Mouse (Mus musculus) embryonic facial prominence, embryonic 10.5 days (tissue): Measurements from ENCODE around the gene Rad21l. TPM values are rescaled to one million over a fixed set of nuclear protein-coding genes. Genes with fewer than 3 reads are reported as not detected.

Experiments
- DNase-seq: peaks from one replicate; pipeline ENCODE4 v3.0.0-alpha.2; 2017; ENCODE audit warnings: low spot score
- H3K27ac ChIP-seq: fragments of 300-500 bp; sonication (generic); replicated peaks from 2 replicates; pipeline ENCODE4 v1.5.1; 2016; ENCODE audit warnings: mild to moderate bottlenecking
- H3K27me3 ChIP-seq: fragments of 300-500 bp; sonication (generic); replicated peaks from 2 replicates; pipeline ENCODE4 v1.6.1; 2016; ENCODE audit warnings: low read depth, mild to moderate bottlenecking; ENCODE audit not compliant: poor library complexity, severe bottlenecking
- H3K36me3 ChIP-seq: fragments of 300-500 bp; sonication (generic); replicated peaks from 2 replicates; pipeline ENCODE4 v1.6.1; 2016; ENCODE audit warnings: mild to moderate bottlenecking, moderate library complexity
- H3K4me1 ChIP-seq: fragments of 300-500 bp; sonication (generic); 2 replicates; pipeline ENCODE4 v1.6.1; 2016
- H3K4me3 ChIP-seq: fragments of 300-500 bp; sonication (generic); 2 replicates; pipeline ENCODE4 v1.5.1; 2016; ENCODE audit warnings: mild to moderate bottlenecking, moderate library complexity
- H3K9me3 ChIP-seq: fragments of 300-500 bp; sonication (generic); 2 replicates; pipeline ENCODE4 v1.6.1; 2016; ENCODE audit warnings: mild to moderate bottlenecking
- WGBS: fragments of 180-500 bp; shearing (Covaris S2); methylation state at CpG from one replicate; pipeline ENCODE4 v1.1.7; 2016; 5-methylcytosine and 5-hydroxymethylcytosine counted together
- polyA plus RNA-seq: library from polyadenylated mRNA; unstranded; fragments of >200 nt; fragmentation: Nextera tagmentation; extraction: Ambion mirVana; gene quantifications from 2 replicates; pipeline ENCODE4 v1.2.1, GENCODE M21; 2016

The Rad21l gene
- polyA plus RNA-seq, 1 experiment from 2014 or later: not detected

GRCm38 (mm10) chr2:151670026-151670967, 2.0 kb upstream of the Rad21l start:
- H3K9me3 ChIP-seq: no peaks in the 10 kb centered on the region
- H3K27ac ChIP-seq: no peak overlapping the region
- DNase-seq: peak; percentile 13
- 36% methylated on average over 48 of the region's 48 CpGs for WGBS
- peaks cover 4% of the 10 kb centered on the region; the same call in 1 of the 2 replicates for H3K4me1 ChIP-seq
- no peaks in the 10 kb centered on the region for H3K36me3 ChIP-seq
- peaks cover 17% of the 10 kb centered on the region for H3K27me3 ChIP-seq
- peak overlapping the region; percentile 9; the same call in 1 of the 2 replicates for H3K4me3 ChIP-seq

GRCm38 (mm10) chr2:151652053-151652452, 16.3 kb downstream of the Rad21l start:
- Histone ChIP-seq H3K4me3 (no peak overlapping the region), H3K36me3 (no peaks in the 10 kb centered on the region), H3K9me3 (no peaks in the 10 kb centered on the region), H3K27ac (no peak overlapping the region), H3K4me1 (no peaks in the 10 kb centered on the region), H3K27me3 (no peaks in the 10 kb centered on the region)
- WGBS: 76% methylated on average over 1 of the region's 1 CpGs
- no peak for DNase-seq

- no peak overlapping the region for H3K4me3 ChIP-seq
- WGBS: 69% methylated on average over 2 of the region's 2 CpGs
These were observed 32.3 kb downstream of the Rad21l start for GRCm38 (mm10) chr2:151636015-151636402.

GRCm38 (mm10) chr2:151635362-151636014, 32.8 kb downstream of the Rad21l start:
- Histone ChIP-seq H3K9me3 (no peaks in the 10 kb centered on the region), H3K27me3 (peaks cover 39% of the 10 kb centered on the region), H3K36me3 (no peaks in the 10 kb centered on the region), H3K4me1 (peaks cover 15% of the 10 kb centered on the region), H3K4me3 (no peak overlapping the region), H3K27ac (no peak overlapping the region)
- WGBS: 71% methylated on average over 9 of the region's 9 CpGs
- no peak for DNase-seq

More at GRCm38 (mm10) chr2:151636015-151636402, 32.3 kb downstream of the Rad21l start:
- Histone ChIP-seq H3K4me1 (peaks cover 15% of the 10 kb centered on the region), H3K27me3 (peaks cover 34% of the 10 kb centered on the region), H3K36me3 (no peaks in the 10 kb centered on the region), H3K9me3 (no peaks in the 10 kb centered on the region), H3K27ac (no peak overlapping the region)
- DNase-seq: no peak

- H3K27me3 ChIP-seq: peaks cover 45% of the 10 kb centered on the region
- no peak for DNase-seq
- no peaks in the 10 kb centered on the region for H3K9me3 ChIP-seq
- H3K36me3 ChIP-seq: no peaks in the 10 kb centered on the region
- peaks cover 15% of the 10 kb centered on the region for H3K4me1 ChIP-seq
- no peak overlapping the region for H3K4me3 ChIP-seq
- 37% methylated on average over 2 of the region's 2 CpGs for WGBS
- no peak overlapping the region for H3K27ac ChIP-seq
These were observed 33.4 kb downstream of the Rad21l start for GRCm38 (mm10) chr2:151634903-151635302.

- WGBS: 30% methylated on average over 5 of the region's 5 CpGs
- Histone ChIP-seq H3K4me3 (no peak overlapping the region), H3K27me3 (peaks cover 56% of the 10 kb centered on the region), H3K4me1 (peaks cover 15% of the 10 kb centered on the region), H3K9me3 (no peaks in the 10 kb centered on the region), H3K27ac (no peak overlapping the region), H3K36me3 (no peaks in the 10 kb centered on the region)
- no peak for DNase-seq
These were observed 35.4 kb downstream of the Rad21l start for GRCm38 (mm10) chr2:151632982-151633381.

- H3K4me1 ChIP-seq: peaks cover 15% of the 10 kb centered on the region
- H3K4me3 ChIP-seq: peak within 1 kb of the TSS; percentile 80
- H3K9me3 ChIP-seq: no peaks in the 10 kb centered on the region
- peak; percentile 80 for DNase-seq
- peaks cover 56% of the 10 kb centered on the region for H3K27me3 ChIP-seq
- under 1% methylated on average over 47 of the region's 47 CpGs for WGBS
- H3K36me3 ChIP-seq: no peaks in the 10 kb centered on the region
- peak within 1 kb of the TSS; percentile 74 for H3K27ac ChIP-seq
These were observed 36.0 kb downstream of the Rad21l start, which contains the start of gene Snph for GRCm38 (mm10) chr2:151632159-151632814. Gene Snph, minus strand, starts transcription at chr2:151632593.

- Histone ChIP-seq H3K36me3 (no peaks in the 10 kb centered on the region), H3K27me3 (peaks cover 56% of the 10 kb centered on the region), H3K27ac (peak overlapping the region; percentile 74), H3K4me3 (peak overlapping the region; percentile 80), H3K4me1 (peaks cover 15% of the 10 kb centered on the region), H3K9me3 (no peaks in the 10 kb centered on the region)
- 2% methylated on average over 22 of the region's 22 CpGs for WGBS
- DNase-seq: no peak
These were observed 36.8 kb downstream of the Rad21l start for GRCm38 (mm10) chr2:151631406-151632158.

- DNase-seq: no peak
- H3K36me3 ChIP-seq: no peaks in the 10 kb centered on the region
- WGBS: 69% methylated on average over 7 of the region's 7 CpGs
- H3K27me3 ChIP-seq: peaks cover 55% of the 10 kb centered on the region
- H3K4me1 ChIP-seq: peaks cover 15% of the 10 kb centered on the region
- no peaks in the 10 kb centered on the region for H3K9me3 ChIP-seq
- H3K4me3 ChIP-seq: no peak overlapping the region
- no peak overlapping the region for H3K27ac ChIP-seq
These were observed 39.0 kb downstream of the Rad21l start for GRCm38 (mm10) chr2:151629310-151629709.

GRCm38 (mm10) chr2:151628011-151628410, 40.3 kb downstream of the Rad21l start:
- Histone ChIP-seq H3K4me1 (peaks cover 15% of the 10 kb centered on the region), H3K27ac (no peak overlapping the region), H3K27me3 (peaks cover 44% of the 10 kb centered on the region), H3K4me3 (no peak overlapping the region), H3K9me3 (no peaks in the 10 kb centered on the region), H3K36me3 (no peaks in the 10 kb centered on the region)
- DNase-seq: no peak
- 87% methylated on average over 3 of the region's 3 CpGs for WGBS

- Histone ChIP-seq H3K9me3 (no peaks in the 10 kb centered on the region), H3K36me3 (no peaks in the 10 kb centered on the region), H3K27me3 (peaks cover 29% of the 10 kb centered on the region), H3K4me1 (peaks cover under 1% of the 10 kb centered on the region), H3K4me3 (no peak overlapping the region), H3K27ac (no peak overlapping the region)
- WGBS: 88% methylated on average over 7 of the region's 7 CpGs
- peak; percentile 4 for DNase-seq
These were observed 42.0 kb downstream of the Rad21l start for GRCm38 (mm10) chr2:151626296-151626695.

- no peak overlapping the region for H3K4me3 ChIP-seq
- 0 out of 2 replicates have a peak, but pooled peaks cover 4% of the 10 kb centered on the region for H3K27me3 ChIP-seq
- no peaks in the 10 kb centered on the region for H3K9me3 ChIP-seq
- no peaks in the 10 kb centered on the region for H3K4me1 ChIP-seq
- DNase-seq: no peak
- no peaks in the 10 kb centered on the region for H3K36me3 ChIP-seq
- 66% methylated on average over 3 of the region's 3 CpGs for WGBS
- H3K27ac ChIP-seq: no peak overlapping the region
These were observed 44.6 kb downstream of the Rad21l start for GRCm38 (mm10) chr2:151623776-151624175.
